Mouse (Mus musculus): ENCODE data around the gene Olfr780.

DNA sequence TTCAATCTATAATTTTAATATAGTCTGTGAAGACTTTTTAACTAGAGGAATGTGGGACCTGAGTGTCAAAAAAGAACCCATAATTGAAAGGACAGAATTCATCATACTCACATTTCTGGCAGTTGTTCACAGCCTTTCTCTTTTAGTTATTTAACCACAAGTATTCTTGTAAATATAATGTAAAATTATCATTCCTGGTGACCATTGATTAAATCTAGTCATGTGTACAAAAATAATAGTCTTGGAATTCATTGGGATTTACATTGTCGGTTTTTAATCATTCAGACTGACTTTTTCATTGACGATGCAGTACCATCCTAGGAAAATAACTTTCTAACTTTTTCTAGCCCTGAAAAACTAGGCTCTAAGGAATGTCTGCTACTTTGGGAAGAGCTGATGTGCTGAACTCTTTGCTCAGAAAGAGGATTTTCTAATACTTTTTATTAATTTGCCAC, 46.8 kb upstream of the Olfr780 start, which contains the start of gene Olfr777:
- TF ChIP-seq FLI1 (IDR thresholded peaks at IDR 0.05; ENCODE audit: low read length) (no peak), GATA1 (IDR thresholded peaks at IDR 0.05; ENCODE audit: borderline replicate concordance, low read length) (no peak)

Data from megakaryocyte, embryonic 14.5 days (primary cell).